Mouse (Mus musculus): Measurements from ENCODE around the gene Gm20388. TPM values are rescaled to one million over a fixed set of nuclear protein-coding genes. Genes with fewer than 3 reads are reported as not detected.

Gene Gm20388
- polyA plus RNA-seq, 1 experiment: 18.7 TPM

DNA sequence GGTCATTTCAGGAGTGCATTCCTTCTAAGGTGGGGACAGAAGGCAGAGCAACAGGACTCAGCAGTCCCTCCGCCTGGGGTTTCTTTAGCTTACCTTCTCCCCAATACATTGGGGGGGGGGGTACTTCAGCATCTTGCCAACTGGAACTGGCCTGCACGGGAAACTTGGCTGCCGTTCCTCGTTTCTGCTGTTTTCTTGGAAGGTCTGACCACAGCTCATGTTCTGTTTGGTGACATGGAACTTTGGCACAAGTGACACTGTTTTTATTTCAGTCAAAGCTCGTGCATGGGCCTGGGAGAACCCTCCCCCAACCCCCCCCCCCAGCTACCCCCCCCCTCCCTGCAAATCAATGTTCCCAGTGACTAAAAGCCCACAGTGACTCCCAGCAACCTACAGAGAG is 3837.1 kb downstream of the Gm20388 start:
- no peak for TF ChIP-seq POLR2A (IDR thresholded peaks at IDR 0.05; ENCODE audit: borderline replicate concordance, insufficient read depth, low read length)
- TF ChIP-seq CTCF (IDR thresholded peaks at IDR 0.05; ENCODE audit: borderline replicate concordance, insufficient read depth, low read depth, low read length): no peak
- peak in 1 of 2 experiments; percentile 37 for DNase-seq
- WGBS: 6% methylated on average over 5 of the region's 5 CpGs
- Histone ChIP-seq H3K27me3 (ENCODE audit: control insufficient read depth, insufficient read depth, low read length) (no peaks in the 10 kb centered on the region), H3K4me3 (replicated peaks; ENCODE audit: insufficient read depth, low read depth, low read length) (no peak overlapping the region), H3K27ac (ENCODE audit: insufficient read depth, low read length) (no peak overlapping the region), H3K4me1 (ENCODE audit: control insufficient read depth, insufficient read depth, low read length) (peaks cover 7% of the 10 kb centered on the region)

- Histone ChIP-seq H3K27me3 (ENCODE audit: control insufficient read depth, insufficient read depth, low read length) (no peaks in the 10 kb centered on the region), H3K4me3 (replicated peaks; ENCODE audit: insufficient read depth, low read depth, low read length) (no peak overlapping the region), H3K27ac (ENCODE audit: insufficient read depth, low read length) (no peak overlapping the region), H3K4me1 (ENCODE audit: control insufficient read depth, insufficient read depth, low read length) (peaks cover 7% of the 10 kb centered on the region)
- TF ChIP-seq CTCF (IDR thresholded peaks at IDR 0.05; ENCODE audit: borderline replicate concordance, insufficient read depth, low read depth, low read length) (no peak), POLR2A (IDR thresholded peaks at IDR 0.05; ENCODE audit: borderline replicate concordance, insufficient read depth, low read length) (no peak)
- DNase-seq: no peak
- WGBS: 88% methylated on average over 5 of the region's 5 CpGs
Measured at GRCm38 (mm10) chr8:123750171-123750693, 3839.6 kb downstream of the Gm20388 start.

DNA sequence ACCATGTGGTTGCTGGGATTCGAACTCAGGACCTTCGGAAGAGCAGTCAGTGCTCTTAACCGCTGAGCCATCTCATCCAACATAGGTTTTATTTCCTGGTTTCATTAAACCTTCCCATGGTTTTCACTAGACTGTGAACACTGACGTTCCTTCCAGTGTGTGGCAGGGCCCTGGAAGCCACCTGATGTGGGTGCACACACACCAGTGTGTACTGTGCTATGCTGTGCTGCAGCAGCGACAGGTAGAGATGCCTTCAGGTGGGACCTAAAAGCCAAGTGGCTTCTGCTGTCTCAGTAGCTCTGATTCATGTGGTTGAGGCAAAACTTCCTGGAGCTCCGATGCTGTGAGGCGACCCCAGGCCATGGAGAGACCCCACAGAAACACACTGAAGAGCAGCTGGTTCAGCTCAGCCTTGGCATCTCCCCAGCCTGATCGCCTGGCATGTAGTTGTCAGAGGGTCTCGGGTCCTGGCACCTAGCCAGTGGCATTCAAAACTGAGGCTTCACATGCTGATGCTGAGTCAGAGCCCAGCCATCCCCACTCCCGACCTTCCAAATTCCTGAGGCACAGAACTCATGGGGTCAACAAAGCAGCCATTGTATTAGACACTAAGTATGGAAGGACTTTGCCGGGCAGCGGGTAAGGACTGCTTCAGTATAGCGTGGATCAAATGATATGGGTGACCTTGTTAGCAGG is 3842.3 kb downstream of the Gm20388 start:
- Histone ChIP-seq H3K4me1 (ENCODE audit: control insufficient read depth, insufficient read depth, low read length) (peaks cover 7% of the 10 kb centered on the region), H3K4me3 (replicated peaks; ENCODE audit: insufficient read depth, low read depth, low read length) (no peak overlapping the region), H3K27ac (ENCODE audit: insufficient read depth, low read length) (no peak overlapping the region), H3K27me3 (ENCODE audit: control insufficient read depth, insufficient read depth, low read length) (no peaks in the 10 kb centered on the region)
- no peak for DNase-seq
- TF ChIP-seq POLR2A (IDR thresholded peaks at IDR 0.05; ENCODE audit: borderline replicate concordance, insufficient read depth, low read length): no peak
- TF ChIP-seq CTCF (IDR thresholded peaks at IDR 0.05; ENCODE audit: borderline replicate concordance, insufficient read depth, low read depth, low read length): no peak
- WGBS: 60% methylated on average over 13 of the region's 13 CpGs

DNA sequence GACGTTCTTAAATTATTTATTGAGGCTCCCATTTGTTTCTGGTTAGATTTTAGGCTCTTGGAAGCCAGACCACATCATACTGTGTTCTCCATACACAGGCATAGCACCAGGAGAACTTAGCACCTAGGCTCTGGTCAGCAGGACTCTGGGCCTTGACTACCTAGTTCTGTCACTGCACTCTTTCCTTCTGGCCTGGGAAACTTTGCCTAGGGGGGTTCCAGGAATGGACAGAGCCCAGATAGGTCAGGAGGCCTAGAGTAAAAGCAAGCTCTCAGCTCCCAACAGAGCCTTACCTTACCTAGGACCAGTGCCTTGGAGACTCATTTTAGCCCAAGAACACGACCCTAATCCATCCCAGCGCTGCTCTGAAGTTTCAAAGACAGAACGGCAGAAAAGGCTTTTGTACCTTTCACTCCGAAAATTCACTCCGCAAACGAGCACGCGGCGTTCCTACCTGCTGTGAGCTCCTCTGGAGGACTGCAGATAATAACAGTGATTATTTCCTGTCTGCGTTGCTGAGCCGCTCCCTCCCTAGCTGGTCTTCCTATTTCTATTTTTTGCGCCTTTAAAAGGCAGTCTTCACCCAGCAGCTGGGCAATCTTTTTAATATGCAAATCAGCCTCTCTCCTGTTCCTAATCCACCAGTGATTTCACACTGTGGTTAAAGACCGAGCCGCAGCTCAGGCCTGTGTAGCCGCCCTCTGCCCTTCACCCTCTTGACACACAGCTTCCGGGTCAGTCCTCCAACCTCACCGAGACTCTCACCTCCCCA is 3843.1 kb downstream of the Gm20388 start:
- H3K27me3 ChIP-seq (ENCODE audit: control insufficient read depth, insufficient read depth, low read length): no peaks in the 10 kb centered on the region
- WGBS: 39% methylated on average over 18 of the region's 18 CpGs
- peaks cover 4% of the 10 kb centered on the region; the same call in 1 of the 2 replicates for H3K4me1 ChIP-seq (ENCODE audit: control insufficient read depth, insufficient read depth, low read length)
- H3K4me3 ChIP-seq (replicated peaks; ENCODE audit: insufficient read depth, low read depth, low read length): no peak overlapping the region
- TF ChIP-seq CTCF (IDR thresholded peaks at IDR 0.05; ENCODE audit: borderline replicate concordance, insufficient read depth, low read depth, low read length) (no peak), POLR2A (IDR thresholded peaks at IDR 0.05; ENCODE audit: borderline replicate concordance, insufficient read depth, low read length) (no peak)
- no peak overlapping the region for H3K27ac ChIP-seq (ENCODE audit: insufficient read depth, low read length)
- no peak for DNase-seq

DNA sequence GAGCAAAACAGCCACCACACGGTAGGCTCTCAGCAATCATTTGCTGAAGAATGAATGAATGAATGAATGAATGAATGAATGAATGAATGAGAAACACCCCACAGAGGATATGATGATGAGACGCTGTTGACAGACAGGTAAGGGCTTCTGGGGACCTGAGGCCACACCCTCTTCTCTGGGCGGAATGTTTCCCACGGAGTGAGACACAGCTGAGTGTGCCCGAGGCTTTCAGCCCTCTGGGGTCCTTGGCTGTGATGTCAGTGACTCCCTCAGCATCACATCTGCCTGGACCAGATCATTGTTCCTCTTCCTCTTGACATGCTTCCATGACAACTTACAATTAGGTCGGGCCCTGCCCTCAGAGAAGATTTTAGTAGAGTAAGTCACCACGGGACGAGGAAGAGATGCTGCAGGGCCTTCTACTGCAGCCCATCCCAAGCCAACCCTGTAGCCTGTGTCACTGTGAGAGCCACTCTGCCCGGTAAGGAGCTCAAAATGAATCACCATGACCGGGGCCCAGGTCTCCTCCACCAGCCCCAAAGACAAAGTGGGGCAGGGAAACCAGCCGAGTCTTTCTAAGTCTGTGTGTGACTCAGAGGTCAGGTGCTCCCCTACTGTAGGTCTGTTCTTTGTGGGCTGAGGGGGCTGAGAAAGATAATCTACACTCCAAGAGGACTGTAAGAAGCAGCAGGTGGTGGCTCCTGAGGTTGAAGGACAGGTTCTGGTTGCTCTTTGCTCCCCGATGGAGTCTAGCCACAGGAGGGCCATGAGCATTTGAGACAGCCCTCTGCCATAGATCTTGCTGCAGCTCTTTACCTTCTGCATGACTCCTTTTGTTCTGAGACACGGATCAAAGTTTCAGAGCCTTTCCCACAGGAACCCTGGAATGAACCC is 3844.1 kb downstream of the Gm20388 start:
- no peak overlapping the region for H3K4me3 ChIP-seq (replicated peaks; ENCODE audit: insufficient read depth, low read depth, low read length)
- no peak for TF ChIP-seq CTCF (IDR thresholded peaks at IDR 0.05; ENCODE audit: borderline replicate concordance, insufficient read depth, low read depth, low read length)
- no peak for TF ChIP-seq POLR2A (IDR thresholded peaks at IDR 0.05; ENCODE audit: borderline replicate concordance, insufficient read depth, low read length)
- H3K4me1 ChIP-seq (ENCODE audit: control insufficient read depth, insufficient read depth, low read length): no peaks in the 10 kb centered on the region
- no peak overlapping the region for H3K27ac ChIP-seq (ENCODE audit: insufficient read depth, low read length)
- no peaks in the 10 kb centered on the region for H3K27me3 ChIP-seq (ENCODE audit: control insufficient read depth, insufficient read depth, low read length)
- no peak for DNase-seq
- WGBS: 79% methylated on average over 13 of the region's 13 CpGs

DNA sequence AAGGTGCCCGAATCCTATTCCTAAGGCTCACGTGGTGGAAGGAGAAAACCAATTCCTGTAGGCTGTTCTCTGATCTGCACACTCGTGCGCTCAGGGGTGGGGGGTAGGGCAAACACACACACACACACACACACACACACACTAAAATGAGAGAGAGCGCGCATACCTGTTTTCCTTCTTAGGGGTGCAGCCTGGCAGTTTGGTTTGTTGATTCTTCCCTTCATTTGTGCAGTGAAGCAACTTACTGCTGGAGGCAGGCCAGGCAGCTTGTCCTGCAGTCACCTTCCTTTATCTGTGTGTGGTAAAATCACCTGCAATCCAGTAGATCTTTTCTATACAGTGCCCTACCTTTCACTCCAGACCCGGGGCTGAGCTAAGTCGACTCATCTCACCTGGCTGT is 3846.3 kb downstream of the Gm20388 start:
- H3K4me3 ChIP-seq (replicated peaks; ENCODE audit: insufficient read depth, low read depth, low read length): no peak overlapping the region
- peaks cover 5% of the 10 kb centered on the region for H3K4me1 ChIP-seq (ENCODE audit: control insufficient read depth, insufficient read depth, low read length)
- no peak overlapping the region for H3K27ac ChIP-seq (ENCODE audit: insufficient read depth, low read length)
- WGBS: 87% methylated on average over 8 of the region's 8 CpGs
- DNase-seq: no peak
- H3K27me3 ChIP-seq (ENCODE audit: control insufficient read depth, insufficient read depth, low read length): no peaks in the 10 kb centered on the region
- TF ChIP-seq CTCF (IDR thresholded peaks at IDR 0.05; ENCODE audit: borderline replicate concordance, insufficient read depth, low read depth, low read length): no peak
- TF ChIP-seq POLR2A (IDR thresholded peaks at IDR 0.05; ENCODE audit: borderline replicate concordance, insufficient read depth, low read length): no peak

DNA sequence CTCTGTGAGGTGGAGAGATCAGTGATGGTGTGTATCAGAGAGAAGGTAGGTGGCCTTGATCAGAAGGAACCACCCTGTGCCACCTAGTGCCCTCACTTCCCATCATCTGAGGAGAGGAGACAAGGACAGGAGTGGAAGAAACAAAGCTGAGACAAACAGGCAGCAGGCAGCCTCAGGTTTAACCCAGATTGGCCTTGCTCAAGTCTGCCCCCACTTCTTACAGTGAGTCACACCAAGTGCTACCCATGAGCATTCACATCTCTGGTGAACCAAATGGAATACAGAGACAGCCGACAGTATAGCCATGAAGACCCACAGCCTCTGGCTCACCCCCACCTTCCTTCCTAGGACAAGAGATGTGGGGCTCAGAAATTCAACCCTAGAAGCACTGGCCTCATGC is 3848.3 kb downstream of the Gm20388 start:
- no peaks in the 10 kb centered on the region for H3K27me3 ChIP-seq (ENCODE audit: control insufficient read depth, insufficient read depth, low read length)
- H3K27ac ChIP-seq (ENCODE audit: insufficient read depth, low read length): no peak overlapping the region
- no peak overlapping the region for H3K4me3 ChIP-seq (replicated peaks; ENCODE audit: insufficient read depth, low read depth, low read length)
- H3K4me1 ChIP-seq (ENCODE audit: control insufficient read depth, insufficient read depth, low read length): peaks cover 11% of the 10 kb centered on the region
- TF ChIP-seq POLR2A (IDR thresholded peaks at IDR 0.05; ENCODE audit: borderline replicate concordance, insufficient read depth, low read length) (no peak), CTCF (IDR thresholded peaks at IDR 0.05; ENCODE audit: borderline replicate concordance, insufficient read depth, low read depth, low read length) (no peak)
- WGBS: 100% methylated on average over 1 of the region's 1 CpGs
- DNase-seq: no peak
